Mouse (Mus musculus) lung, adult 2 months (tissue): Measurements from ENCODE around the gene Hpn.

Source experiments
- CTCF ChIP-seq: fragments of 200-500 bp; IDR thresholded peaks from 2 replicates; pipeline ENCODE4 v1.5.1; 2011; ENCODE audit warnings: mild to moderate bottlenecking, low read length, control low read depth; ENCODE audit not compliant: insufficient read depth
- POLR2A ChIP-seq: fragments of 200-500 bp; IDR thresholded peaks from 2 replicates; pipeline ENCODE4 v1.6.1; 2011; ENCODE audit warnings: low read depth, mild to moderate bottlenecking, control low read depth, low read length, borderline replicate concordance; ENCODE audit errors: extremely low read depth

DNA sequence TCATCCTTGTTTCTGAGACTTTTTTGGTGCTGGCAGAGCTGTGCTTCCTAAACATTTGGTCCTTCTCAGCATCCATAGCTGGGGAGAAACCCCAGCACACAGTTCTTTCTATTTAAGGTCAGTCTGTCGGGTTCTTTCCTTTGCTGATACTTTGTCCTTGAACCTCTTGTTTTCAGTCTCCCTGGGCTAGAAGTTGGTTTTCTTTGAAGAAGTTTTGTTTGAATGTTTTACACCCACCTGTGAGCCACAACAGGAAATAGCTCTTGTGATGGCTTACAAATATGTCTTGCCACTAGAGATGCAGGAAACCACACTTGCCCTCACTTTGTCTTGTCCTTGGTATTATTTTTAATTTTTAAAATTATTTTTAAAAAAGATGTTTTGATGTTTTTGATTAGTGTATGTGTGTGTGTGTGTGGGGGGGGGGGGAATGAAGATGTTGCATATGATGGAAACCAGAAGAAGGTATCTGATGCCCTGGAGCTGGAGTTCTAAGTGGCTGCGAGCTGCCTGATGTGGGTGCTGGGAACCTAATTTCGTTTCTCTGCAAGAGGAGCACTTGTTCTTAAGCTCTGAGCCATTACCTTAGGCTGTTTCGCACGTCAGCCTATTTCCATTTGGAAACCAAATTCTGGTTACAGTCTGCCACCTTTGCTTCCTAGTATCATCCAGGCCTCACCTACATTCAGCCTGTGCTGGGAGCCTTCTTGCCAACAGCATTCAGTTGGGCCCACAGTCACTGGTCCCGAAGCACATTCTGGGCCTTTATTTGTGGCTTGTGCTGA, 38.6 kb upstream of the Hpn start:
- TF ChIP-seq CTCF: no peak
- TF ChIP-seq POLR2A: no peak
